Mouse (Mus musculus) midbrain, embryonic 13.5 days (tissue): ENCODE measurements around the gene 4933414I15Rik. TPM values are rescaled to one million over a fixed set of nuclear protein-coding genes. Genes with fewer than 3 reads are reported as not detected.

Experiments
- ATAC-seq: fragments of 200-750 bp; cut with Nextera tagmentation; 2 replicates; pipeline ENCODE4 v1.8.0; 2017; ENCODE audit warnings: mild to moderate bottlenecking, moderate TSS enrichment, moderate library complexity
- H3K27ac ChIP-seq: fragments of 300-500 bp; sonication (generic); 2 replicates; pipeline ENCODE4 v1.5.1; 2015; ENCODE audit warnings: inconsistent platforms, mild to moderate bottlenecking, moderate library complexity
- H3K27me3 ChIP-seq: fragments of 300-500 bp; sonication (generic); 2 replicates; pipeline ENCODE4 v1.6.1; 2015; ENCODE audit warnings: mild to moderate bottlenecking, inconsistent platforms
- H3K36me3 ChIP-seq: fragments of 300-500 bp; sonication (generic); 2 replicates; pipeline ENCODE4 v1.6.1; 2015; ENCODE audit warnings: mild to moderate bottlenecking, inconsistent platforms
- H3K4me1 ChIP-seq: fragments of 300-500 bp; sonication (generic); replicated peaks from 2 replicates; pipeline ENCODE4 v1.6.1; 2015; ENCODE audit warnings: inconsistent platforms
- H3K4me2 ChIP-seq: fragments of 300-500 bp; sonication (generic); replicated peaks from 2 replicates; pipeline ENCODE4 v1.6.1; 2015; ENCODE audit warnings: moderate library complexity, mild to moderate bottlenecking, inconsistent platforms
- H3K4me3 ChIP-seq: fragments of 300-500 bp; sonication (generic); replicated peaks from 2 replicates; pipeline ENCODE4 v1.5.1; 2015; ENCODE audit warnings: mild to moderate bottlenecking, inconsistent platforms
- H3K9ac ChIP-seq: fragments of 300-500 bp; sonication (generic); replicated peaks from 2 replicates; pipeline ENCODE4 v1.6.1; 2015; ENCODE audit warnings: mild to moderate bottlenecking, inconsistent platforms
- H3K9me3 ChIP-seq: fragments of 300-500 bp; sonication (generic); 2 replicates; pipeline ENCODE4 v1.6.1; 2016; ENCODE audit warnings: mild to moderate bottlenecking, inconsistent platforms
- WGBS: fragments of 180-500 bp; shearing (Covaris S2); methylation state at CpG from one replicate; pipeline ENCODE4 v1.1.7; 2015; 5-methylcytosine and 5-hydroxymethylcytosine counted together
- polyA plus RNA-seq: library from polyadenylated mRNA; unstranded; fragments of >200 nt; fragmentation: Nextera tagmentation; extraction: Ambion mirVana; gene quantifications from 2 replicates; pipeline ENCODE4 v1.2.1, GENCODE M21; 2015

Gene 4933414I15Rik
- not detected in 2 replicates for polyA plus RNA-seq

DNA sequence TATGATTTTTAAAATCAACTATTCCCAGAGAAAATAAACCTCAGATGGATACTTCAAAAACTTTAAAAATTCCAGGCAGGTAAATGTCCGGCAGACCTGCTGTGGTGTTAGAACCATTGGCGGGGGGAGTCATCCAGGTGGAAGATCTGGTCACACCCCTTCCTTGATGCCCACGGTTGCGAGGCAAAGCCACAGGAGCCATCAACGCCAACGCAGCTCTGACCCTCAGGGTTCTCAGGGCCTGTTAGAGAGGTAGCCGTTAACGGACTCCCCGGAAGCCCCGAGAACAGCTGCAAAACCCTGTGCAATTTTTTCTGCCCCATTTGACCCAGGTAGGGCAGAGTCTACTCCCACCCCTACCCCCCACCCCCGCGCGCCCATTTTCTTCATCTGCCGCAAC is at the start of gene 4933414I15Rik:
Gene 4933414I15Rik (minus strand): TSS at position 260 of the 400 bp plus-strand sequence.
- Histone ChIP-seq H3K27me3 (no peaks in the 10 kb centered on the region), H3K36me3 (no peaks in the 10 kb centered on the region), H3K9ac (no peak within 1 kb of the TSS), H3K4me3 (no peak within 1 kb of the TSS), H3K4me1 (no peaks in the 10 kb centered on the region), H3K4me2 (no peak within 1 kb of the TSS), H3K27ac (no peak within 1 kb of the TSS), H3K9me3 (no peaks in the 10 kb centered on the region)
- no peak for ATAC-seq
- 84% methylated on average over 14 of the region's 14 CpGs for WGBS

- H3K4me2 ChIP-seq, result no peak within 1 kb of the TSS
- no peak within 1 kb of the TSS for H3K9ac ChIP-seq
- H3K27ac ChIP-seq, result no peak within 1 kb of the TSS
- no peaks in the 10 kb centered on the region for H3K9me3 ChIP-seq
- no peaks in the 10 kb centered on the region for H3K36me3 ChIP-seq
- WGBS, result 55% methylated on average over 5 of the region's 5 CpGs
- H3K27me3 ChIP-seq, result no peaks in the 10 kb centered on the region
- no peaks in the 10 kb centered on the region for H3K4me1 ChIP-seq
- ATAC-seq, result no peak
- no peak within 1 kb of the TSS for H3K4me3 ChIP-seq
Observed at GRCm38 (mm10) chr11:50981667-50982066, 38.1 kb upstream of the 4933414I15Rik start, which contains the start of gene Olfr1377. TSS of gene Olfr1377 (plus strand) at chr11:50981967.

DNA sequence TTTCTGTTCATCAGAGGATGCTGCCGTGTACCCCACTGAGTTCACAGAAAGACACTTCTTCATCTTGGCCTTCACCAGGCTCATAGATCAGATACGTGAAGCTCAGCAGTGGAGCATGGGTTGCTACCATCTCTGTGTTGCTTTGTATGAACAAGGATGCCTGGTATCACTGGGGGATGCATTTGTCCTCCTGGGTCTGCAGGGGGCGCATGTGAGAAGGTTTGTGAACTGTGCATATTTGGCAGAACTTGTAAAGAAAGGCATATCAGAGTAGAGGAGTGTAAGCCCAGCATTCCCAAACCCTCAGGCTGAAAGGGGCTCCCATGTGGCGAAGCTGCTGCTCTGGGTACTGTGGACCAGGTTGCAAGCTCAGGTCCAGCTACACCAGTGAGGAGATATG is 33.7 kb upstream of the 4933414I15Rik start:
- Histone ChIP-seq H3K4me1 (no peaks in the 10 kb centered on the region), H3K27ac (no peak overlapping the region), H3K27me3 (no peaks in the 10 kb centered on the region), H3K4me2 (no peak overlapping the region), H3K36me3 (no peaks in the 10 kb centered on the region), H3K4me3 (no peak overlapping the region), H3K9ac (no peak overlapping the region), H3K9me3 (no peaks in the 10 kb centered on the region)
- no peak for ATAC-seq
- 74% methylated on average over 4 of the region's 4 CpGs for WGBS

DNA sequence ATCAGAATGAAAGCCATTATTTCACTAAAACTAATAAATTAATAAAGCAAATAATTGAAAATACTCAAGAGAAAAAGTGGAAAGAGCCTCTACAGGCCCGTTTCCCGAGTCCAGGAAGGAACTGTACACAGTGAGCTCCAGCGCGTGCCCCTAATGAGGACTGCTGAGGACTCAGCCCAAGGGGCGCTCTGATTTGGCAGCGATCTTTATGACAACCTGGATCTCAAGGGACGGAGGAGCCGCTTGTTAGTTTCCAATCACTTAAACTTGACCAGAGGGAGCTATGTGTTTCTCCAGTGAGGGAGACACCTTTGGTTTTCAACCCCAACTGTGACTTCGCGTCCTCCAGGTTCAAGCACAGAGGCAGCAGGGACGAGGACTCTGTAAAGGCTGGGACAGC is 22.7 kb upstream of the 4933414I15Rik start, which contains the start of gene Olfr1378:
Gene Olfr1378 (plus strand): TSS at position 301 of the 400 bp plus-strand sequence.
- Histone ChIP-seq H3K9me3 (no peaks in the 10 kb centered on the region), H3K4me1 (0 out of 2 replicates have a peak, but pooled peaks cover 9% of the 10 kb centered on the region), H3K36me3 (no peaks in the 10 kb centered on the region), H3K4me2 (no peak within 1 kb of the TSS), H3K27me3 (no peaks in the 10 kb centered on the region), H3K4me3 (no peak within 1 kb of the TSS), H3K9ac (no peak within 1 kb of the TSS), H3K27ac (no peak within 1 kb of the TSS)
- 81% methylated on average over 11 of the region's 11 CpGs for WGBS
- no peak for ATAC-seq

- 89% methylated on average over 2 of the region's 2 CpGs for WGBS
- H3K4me1 ChIP-seq, result 0 out of 2 replicates have a peak, but pooled peaks cover 9% of the 10 kb centered on the region
- H3K4me2 ChIP-seq, result no peak overlapping the region
- no peaks in the 10 kb centered on the region for H3K36me3 ChIP-seq
- H3K27ac ChIP-seq, result no peak overlapping the region
- ATAC-seq, result no peak
- H3K4me3 ChIP-seq, result no peak overlapping the region
- H3K9ac ChIP-seq, result no peak overlapping the region
- H3K9me3 ChIP-seq, result no peaks in the 10 kb centered on the region
- H3K27me3 ChIP-seq, result no peaks in the 10 kb centered on the region
Observed at GRCm38 (mm10) chr11:50964886-50965285, 21.3 kb upstream of the 4933414I15Rik start.

DNA sequence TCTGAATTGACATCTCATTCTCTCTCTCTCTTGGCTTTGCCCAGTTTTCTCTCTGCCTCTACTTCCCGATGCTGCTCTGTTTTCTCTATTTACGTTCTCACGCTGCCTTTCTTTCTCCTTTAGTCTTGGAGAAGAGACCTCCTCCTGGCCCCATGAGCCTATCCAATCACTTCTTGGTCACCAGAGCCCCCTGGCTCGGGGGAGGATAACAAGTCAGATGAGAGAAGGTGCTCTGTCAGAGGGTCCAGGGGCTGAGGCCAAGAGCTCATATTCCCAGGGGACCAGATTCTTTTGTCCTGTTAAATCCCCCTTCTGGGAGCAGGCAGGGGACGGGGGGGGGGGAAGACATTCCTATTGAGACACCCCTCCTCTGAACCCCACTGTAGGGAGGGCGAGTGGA is 10.1 kb upstream of the 4933414I15Rik start, which contains the start of gene Prop1:
Gene Prop1 (minus strand): TSS at position 101 of the 400 bp plus-strand sequence.
- H3K9ac ChIP-seq, result no peak within 1 kb of the TSS
- no peaks in the 10 kb centered on the region for H3K9me3 ChIP-seq
- no peaks in the 10 kb centered on the region for H3K27me3 ChIP-seq
- WGBS, result 63% methylated on average over 6 of the region's 6 CpGs
- no peak within 1 kb of the TSS for H3K4me2 ChIP-seq
- no peak within 1 kb of the TSS for H3K4me3 ChIP-seq
- no peaks in the 10 kb centered on the region for H3K36me3 ChIP-seq
- H3K4me1 ChIP-seq, result no peaks in the 10 kb centered on the region
- no peak for ATAC-seq
- no peak within 1 kb of the TSS for H3K27ac ChIP-seq

DNA sequence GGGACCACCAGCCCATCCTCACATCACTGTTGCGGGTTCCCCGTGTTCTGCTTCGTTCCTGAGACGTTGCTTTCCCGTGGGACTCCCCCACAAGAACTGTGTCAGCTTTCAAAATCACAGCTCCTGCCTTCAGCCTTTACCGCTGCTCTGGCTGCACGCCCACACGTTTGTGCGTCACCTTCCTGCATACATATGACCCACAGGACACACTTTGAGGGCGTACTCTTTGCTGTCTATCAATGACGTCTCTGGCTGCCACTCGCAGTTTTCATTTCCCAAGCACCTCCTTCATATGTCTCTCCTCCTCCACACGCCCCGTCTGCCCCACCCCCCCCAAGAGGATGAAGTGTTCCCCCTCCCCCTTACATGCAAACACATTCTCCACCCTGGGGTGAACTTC is 8.7 kb upstream of the 4933414I15Rik start:
- H3K27ac ChIP-seq, result no peak overlapping the region
- no peaks in the 10 kb centered on the region for H3K36me3 ChIP-seq
- no peak overlapping the region for H3K9ac ChIP-seq
- WGBS, result 83% methylated on average over 14 of the region's 14 CpGs
- H3K9me3 ChIP-seq, result no peaks in the 10 kb centered on the region
- no peak overlapping the region for H3K4me2 ChIP-seq
- no peak overlapping the region for H3K4me3 ChIP-seq
- H3K4me1 ChIP-seq, result no peaks in the 10 kb centered on the region
- no peaks in the 10 kb centered on the region for H3K27me3 ChIP-seq
- ATAC-seq, result no peak

GRCm38 (mm10) chr11:50942386-50942785 is 1.2 kb downstream of the 4933414I15Rik start:
- H3K9ac ChIP-seq, result no peak overlapping the region
- H3K4me2 ChIP-seq, result no peak overlapping the region
- 74% methylated on average over 12 of the region's 12 CpGs for WGBS
- H3K4me3 ChIP-seq, result no peak overlapping the region
- H3K9me3 ChIP-seq, result no peaks in the 10 kb centered on the region
- H3K4me1 ChIP-seq, result no peaks in the 10 kb centered on the region
- ATAC-seq, result no peak
- no peaks in the 10 kb centered on the region for H3K36me3 ChIP-seq
- no peak overlapping the region for H3K27ac ChIP-seq
- no peaks in the 10 kb centered on the region for H3K27me3 ChIP-seq

DNA sequence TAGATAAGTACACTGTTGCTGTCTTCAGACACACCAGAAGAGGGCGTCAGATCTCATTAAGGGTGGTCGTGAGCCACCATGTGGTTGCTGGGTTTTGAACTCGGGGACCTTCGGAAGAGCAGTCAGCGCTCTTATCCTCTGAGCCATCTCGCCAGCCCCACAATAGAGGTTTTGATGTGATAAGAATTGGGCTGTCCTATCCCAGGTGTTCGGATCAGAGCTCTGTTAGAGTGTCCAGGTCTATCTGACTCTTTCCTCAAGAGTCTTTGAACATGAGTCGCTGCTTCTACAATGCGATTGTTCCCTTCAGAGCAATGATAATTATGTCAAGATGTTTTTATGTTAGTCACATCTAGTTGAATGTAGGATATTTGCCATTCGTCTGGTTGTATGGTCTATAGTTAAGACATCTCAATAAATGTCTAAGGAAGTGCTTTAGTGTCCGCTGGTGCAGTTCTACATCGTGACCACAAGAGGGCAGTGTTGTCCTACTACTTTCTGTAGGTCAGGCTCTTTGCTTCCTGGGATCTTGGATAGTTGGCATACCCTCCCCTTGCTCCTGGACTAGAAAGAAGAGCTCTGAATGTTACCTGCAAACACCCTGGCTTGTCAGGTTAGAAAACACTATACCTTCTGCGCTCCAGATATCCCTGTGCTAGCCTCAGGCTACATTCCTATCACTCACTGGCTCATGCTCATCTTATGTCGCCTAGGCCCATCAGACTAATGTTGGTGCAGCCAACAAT is 3.8 kb downstream of the 4933414I15Rik start:
- Histone ChIP-seq H3K9ac (no peak overlapping the region), H3K4me3 (no peak overlapping the region), H3K27me3 (no peaks in the 10 kb centered on the region), H3K9me3 (no peaks in the 10 kb centered on the region), H3K36me3 (no peaks in the 10 kb centered on the region), H3K4me1 (no peaks in the 10 kb centered on the region), H3K27ac (no peak overlapping the region), H3K4me2 (no peak overlapping the region)
- ATAC-seq, result peak; percentile 73
- 31% methylated on average over 14 of the region's 14 CpGs for WGBS

GRCm38 (mm10) chr11:50938435-50938834 is 5.1 kb downstream of the 4933414I15Rik start:
- Histone ChIP-seq H3K4me1 (no peaks in the 10 kb centered on the region), H3K9ac (no peak overlapping the region), H3K9me3 (no peaks in the 10 kb centered on the region), H3K36me3 (no peaks in the 10 kb centered on the region), H3K4me3 (no peak overlapping the region), H3K4me2 (no peak overlapping the region), H3K27me3 (no peaks in the 10 kb centered on the region), H3K27ac (no peak overlapping the region)
- no peak for ATAC-seq
- WGBS, result 86% methylated on average over 8 of the region's 8 CpGs

DNA sequence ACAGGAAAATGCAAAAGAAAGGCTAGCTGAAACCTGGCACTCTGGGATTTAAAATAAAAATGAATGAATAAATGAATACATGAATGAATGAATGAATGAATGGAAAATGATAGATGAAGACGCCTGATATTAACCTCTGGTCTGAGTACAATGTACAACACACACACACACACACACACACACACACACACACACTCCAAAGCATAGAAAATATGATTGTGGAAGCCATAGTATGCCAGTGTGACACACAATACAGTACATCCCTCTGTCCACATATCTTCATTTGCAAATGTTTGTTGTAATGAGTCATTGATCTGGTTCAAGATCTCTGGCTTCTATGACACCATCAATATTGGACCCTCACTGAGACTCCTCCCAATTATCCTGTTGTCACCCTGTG is 11.5 kb downstream of the 4933414I15Rik start:
- Histone ChIP-seq H3K27me3 (no peaks in the 10 kb centered on the region), H3K9me3 (no peaks in the 10 kb centered on the region), H3K4me2 (peak overlapping the region; percentile 85), H3K9ac (no peak overlapping the region), H3K27ac (peak overlapping the region; percentile 49), H3K4me1 (peaks cover 12% of the 10 kb centered on the region), H3K36me3 (no peaks in the 10 kb centered on the region), H3K4me3 (peak overlapping the region; percentile 60)
- WGBS, result 71% methylated on average over 1 of the region's 1 CpGs
- peak; percentile 66 for ATAC-seq

DNA sequence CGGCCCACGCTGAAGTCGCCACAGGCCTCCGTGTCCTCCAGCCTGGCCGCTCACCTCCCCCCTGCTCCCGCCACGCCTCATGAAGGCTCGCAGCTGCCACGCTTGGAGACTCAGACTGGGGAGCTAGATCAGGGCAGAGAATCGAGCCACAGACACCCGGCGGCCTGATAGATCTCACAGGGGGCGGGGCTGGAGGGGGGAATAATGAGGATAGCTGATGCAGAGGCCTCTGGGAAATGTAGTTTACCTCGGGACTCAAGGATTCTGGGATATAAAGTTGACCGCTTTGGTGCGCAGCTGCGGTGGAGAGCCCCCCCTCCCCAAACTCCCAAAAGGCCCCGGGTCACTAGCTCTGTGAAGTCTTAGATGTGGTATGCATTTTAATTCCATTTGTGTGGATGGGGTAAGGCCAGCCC is 12.1 kb downstream of the 4933414I15Rik start, which contains the start of gene Zfp354b:
Gene Zfp354b (minus strand): TSS at position 183 of the 416 bp plus-strand sequence.
- peak within 1 kb of the TSS; percentile 74 for H3K9ac ChIP-seq
- peaks cover 12% of the 10 kb centered on the region for H3K4me1 ChIP-seq
- H3K9me3 ChIP-seq, result no peaks in the 10 kb centered on the region
- under 1% methylated on average over 18 of the region's 18 CpGs for WGBS
- H3K27ac ChIP-seq, result peak within 1 kb of the TSS; percentile 79
- ATAC-seq, result peak; percentile 96
- H3K4me3 ChIP-seq, result peak within 1 kb of the TSS; percentile 60
- no peaks in the 10 kb centered on the region for H3K36me3 ChIP-seq
- H3K27me3 ChIP-seq, result no peaks in the 10 kb centered on the region
- H3K4me2 ChIP-seq, result peak within 1 kb of the TSS; percentile 85
